Mouse (Mus musculus) ES-E14 (cell line): ENCODE measurements at regions not wholly inside any gene's neighbourhood (a gene's known extent, or its start where the extent isn't known, plus 50 kb on each side); places are given as distances from the start of the nearest gene placed in this dataset.
A peak's percentile ranks its signal among the peaks of the same experiment; 100 is the strongest.

Experiments used
- DNase-seq: peaks from one replicate; pipeline ENCODE4 v3.0.0-alpha.2; 2013; ENCODE audit warnings: low read depth, low spot score
- H3K27ac ChIP-seq: 2 replicates; pipeline ENCODE4 v1.5.1; 2012; ENCODE audit warnings: low read depth, mild to moderate bottlenecking, low read length, moderate library complexity, mixed read lengths; ENCODE audit not compliant: poor library complexity, insufficient read depth, severe bottlenecking
- H3K36me3 ChIP-seq: 2 replicates; pipeline ENCODE4 v1.6.1; 2012; ENCODE audit warnings: mild to moderate bottlenecking, low read length, moderate library complexity, mixed read lengths; ENCODE audit not compliant: control insufficient read depth, poor library complexity, insufficient read depth, severe bottlenecking
- H3K4me1 ChIP-seq, 2 experiments: fragments of 150-350 bp in 1 of 2; sonication (generic) in 1 of 2; 2 replicates each; pipeline ENCODE4 v1.6.1; 2012; ENCODE audit warnings: low read length in 2 of 2, mild to moderate bottlenecking in 1 of 2, mixed read lengths in 1 of 2; ENCODE audit not compliant: control insufficient read depth in 2 of 2, insufficient read depth in 2 of 2, poor library complexity in 1 of 2
- H3K4me3 ChIP-seq, 2 experiments: fragments of 150-350 bp in 1 of 2; sonication (generic) in 1 of 2; 2 replicates each; pipeline ENCODE4 v1.5.1; 2012; ENCODE audit warnings: low read length in 2 of 2, low read depth in 1 of 2, mild to moderate bottlenecking in 1 of 2, mixed read lengths in 1 of 2; ENCODE audit not compliant: insufficient read depth in 1 of 2, poor library complexity in 1 of 2, severe bottlenecking in 1 of 2
- H3K9ac ChIP-seq: 2 replicates; pipeline ENCODE4 v1.6.1; 2012; ENCODE audit warnings: low read depth, mild to moderate bottlenecking, low read length, mixed read lengths; ENCODE audit not compliant: poor library complexity, insufficient read depth, severe bottlenecking
- H3K9me3 ChIP-seq: fragments of 150-350 bp; sonication (generic); 2 replicates; pipeline ENCODE4 v1.6.1; 2012; ENCODE audit warnings: low read depth, mild to moderate bottlenecking, low read length; ENCODE audit not compliant: control insufficient read depth, insufficient read depth
- CHD2 ChIP-seq: IDR thresholded peaks from 2 replicates; pipeline ENCODE4 v1.6.1; 2014; ENCODE audit warnings: mild to moderate bottlenecking, low read depth, low read length, inconsistent platforms
- HCFC1 ChIP-seq: IDR thresholded peaks from 2 replicates; pipeline ENCODE4 v1.6.1; 2012; ENCODE audit warnings: low read length, inconsistent platforms, borderline replicate concordance; ENCODE audit not compliant: insufficient read depth
- MAFK ChIP-seq: IDR thresholded peaks from 2 replicates; pipeline ENCODE4 v1.6.1; 2014; ENCODE audit warnings: mild to moderate bottlenecking, low read depth, low read length, inconsistent platforms; ENCODE audit not compliant: insufficient read depth
- ZC3H11A ChIP-seq: IDR thresholded peaks from 2 replicates; pipeline ENCODE4 v1.6.1; 2012; ENCODE audit warnings: low read depth, mild to moderate bottlenecking, inconsistent platforms, low read length, borderline replicate concordance
- ZNF384 ChIP-seq: IDR thresholded peaks from 2 replicates; pipeline ENCODE4 v1.6.1; 2012; ENCODE audit warnings: low read depth, low read length, inconsistent platforms
- in situ Hi-C, 2 experiments: fragments of 600-800 bp; cut with MboI; formaldehyde crosslinking; loops; one replicate each; pipeline ENCODE4 v1.15.1; 2025; ENCODE audit warnings: low sequenced_read_pairs in 2 of 2, inconsistent platforms in 1 of 2; ENCODE audit not compliant: unreplicated experiment in 2 of 2

DNA sequence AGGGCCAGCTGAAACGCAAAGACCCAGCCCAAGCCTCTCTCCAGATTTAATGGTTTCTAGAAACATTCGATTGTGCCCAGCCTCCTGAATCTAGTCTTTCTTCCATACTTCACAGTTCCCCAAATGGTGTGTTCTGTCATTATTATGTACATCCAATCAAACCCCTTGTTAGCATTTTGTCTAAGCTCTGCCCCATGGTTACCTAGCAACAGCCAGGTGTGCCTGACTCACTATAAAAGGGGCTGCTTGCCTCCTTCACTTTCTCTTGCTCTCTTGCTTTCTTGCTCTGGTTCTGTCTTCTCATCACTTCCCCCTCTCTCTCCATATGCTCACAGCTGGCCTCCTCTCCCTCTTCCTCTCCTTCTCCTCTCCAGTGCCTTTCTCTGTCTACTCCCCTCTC is 217.8 kb downstream of the Phlda1 start:
- in situ Hi-C loops, result no loop called here
- DNase-seq, result no peak
- no peak for TF ChIP-seq MAFK
- TF ChIP-seq HCFC1, result no peak
- no peak for TF ChIP-seq CHD2
- no peak for TF ChIP-seq ZC3H11A
- no peak for TF ChIP-seq ZNF384

DNA sequence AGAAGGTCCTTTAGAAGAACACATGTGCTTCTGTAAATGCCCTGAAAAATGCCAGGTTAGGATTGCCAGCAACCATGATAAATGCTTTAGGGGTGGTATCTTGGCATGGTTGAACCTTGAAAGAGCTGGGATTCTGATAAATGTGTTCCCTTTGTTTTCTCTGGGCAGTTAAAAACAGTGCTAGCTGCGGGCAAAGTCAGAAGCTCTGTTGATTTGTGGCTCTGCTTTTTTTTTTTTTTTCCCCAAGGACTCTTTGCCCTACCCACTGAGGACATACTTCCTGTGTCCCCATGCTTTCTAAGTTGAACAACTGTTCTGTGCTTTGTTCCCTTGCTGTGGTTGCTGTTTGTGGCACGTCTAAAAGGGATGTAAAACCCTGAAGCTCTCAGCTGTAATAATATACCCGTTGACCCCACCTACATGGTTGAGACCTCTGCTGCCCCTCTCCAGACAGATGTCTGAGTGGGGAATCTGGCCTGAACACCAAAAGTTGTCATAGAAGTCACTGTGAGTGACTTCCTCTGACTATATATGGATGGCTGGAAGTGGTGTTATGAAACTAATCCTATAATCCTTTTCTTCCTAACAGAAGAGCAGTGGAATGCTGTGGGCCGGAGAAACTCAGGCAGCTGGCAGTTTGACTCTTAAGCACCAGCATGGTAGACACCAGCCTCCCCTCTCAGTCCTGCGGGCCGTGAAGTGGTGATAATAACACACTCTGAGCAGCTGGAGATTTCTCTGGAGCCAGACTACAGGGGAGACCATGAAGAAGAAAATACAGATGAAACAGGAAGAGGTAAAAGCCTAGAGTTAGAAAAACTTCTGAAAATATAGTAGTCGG is 218.7 kb downstream of the Phlda1 start:
- H3K36me3 ChIP-seq, result no peaks in the 10 kb centered on the region
- no peaks in the 10 kb centered on the region for H3K4me1 ChIP-seq
- no peak overlapping the region for H3K9ac ChIP-seq
- in situ Hi-C loops, result no loop called here
- H3K27ac ChIP-seq, result no peak overlapping the region
- no peak overlapping the region for H3K4me3 ChIP-seq
- DNase-seq, result no peak
- no peak for TF ChIP-seq HCFC1
- TF ChIP-seq CHD2, result no peak
- TF ChIP-seq ZC3H11A, result no peak
- TF ChIP-seq MAFK, result no peak
- no peak for TF ChIP-seq ZNF384
- no peaks in the 10 kb centered on the region for H3K9me3 ChIP-seq

More for the DNA sequence above, 217.8 kb downstream of the Phlda1 start:
- H3K4me1 ChIP-seq, result no peaks in the 10 kb centered on the region
- H3K9me3 ChIP-seq, result no peaks in the 10 kb centered on the region
- no peak overlapping the region for H3K4me3 ChIP-seq
- no peak overlapping the region for H3K9ac ChIP-seq
- H3K36me3 ChIP-seq, result no peaks in the 10 kb centered on the region
- no peak overlapping the region for H3K27ac ChIP-seq

DNA sequence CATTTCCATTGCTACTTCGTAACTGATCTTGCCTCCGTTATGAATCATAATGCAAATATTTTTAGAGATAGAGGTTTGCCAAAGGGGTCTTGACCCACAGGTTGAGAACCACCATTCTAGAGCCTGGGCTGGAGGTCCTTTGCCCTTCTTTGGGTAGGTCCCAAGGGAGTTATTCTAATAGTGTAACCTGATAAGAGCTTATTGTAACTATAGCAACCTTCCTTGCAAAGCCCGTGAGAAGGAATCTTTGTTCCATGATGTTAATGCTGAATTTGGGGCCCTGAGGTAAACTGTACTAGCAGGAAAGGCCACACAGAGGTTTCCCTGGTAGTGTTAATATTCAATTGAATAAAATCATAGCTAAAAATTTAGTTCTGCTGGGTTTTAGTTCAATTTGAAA is 229.9 kb downstream of the Phlda1 start:
- Histone ChIP-seq H3K9me3 (no peaks in the 10 kb centered on the region), H3K4me3 (no peak overlapping the region), H3K27ac (no peak overlapping the region), H3K36me3 (no peaks in the 10 kb centered on the region), H3K4me1 (no peaks in the 10 kb centered on the region), H3K9ac (no peak overlapping the region)
- DNase-seq, result no peak
- no peak for TF ChIP-seq ZC3H11A
- TF ChIP-seq HCFC1, result no peak
- no peak for TF ChIP-seq CHD2
- TF ChIP-seq MAFK, result no peak
- TF ChIP-seq ZNF384, result no peak
- in situ Hi-C loops, result no loop called here

DNA sequence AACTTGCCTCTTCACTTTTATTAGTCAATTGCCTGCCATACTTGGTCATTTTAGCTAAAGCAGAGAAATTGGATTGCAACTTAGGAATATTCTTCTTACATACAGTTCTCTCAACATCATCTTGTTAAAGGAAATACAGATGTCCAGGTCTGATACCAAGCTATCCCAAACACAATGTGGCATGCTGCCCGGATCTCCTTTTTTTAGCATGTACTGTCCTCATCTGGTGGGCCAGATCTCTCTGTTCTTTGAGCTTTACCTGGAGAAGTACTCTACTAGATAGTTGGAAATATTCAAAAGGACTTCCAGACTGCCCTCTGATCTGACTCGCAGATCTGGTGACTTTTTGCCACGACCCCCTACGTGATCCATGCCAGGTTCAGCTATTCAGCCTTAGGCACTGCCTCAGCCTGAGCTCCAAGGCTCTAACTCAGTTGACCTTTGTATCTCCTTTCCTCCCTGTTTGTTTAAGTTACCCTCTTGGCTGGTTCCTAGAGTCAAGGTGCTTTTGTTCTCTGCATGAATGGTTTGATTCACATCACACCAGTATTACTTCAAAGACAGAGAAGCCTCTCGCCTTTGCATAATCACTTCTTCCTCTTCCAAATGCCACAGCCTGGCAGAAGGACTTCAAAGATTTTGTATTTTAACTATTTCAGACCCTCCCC is 232.9 kb upstream of the Krr1 start:
- in situ Hi-C loops, result no loop called here
- no peaks in the 10 kb centered on the region for H3K9me3 ChIP-seq
- H3K36me3 ChIP-seq, result no peaks in the 10 kb centered on the region
- H3K9ac ChIP-seq, result no peak overlapping the region
- no peak overlapping the region for H3K4me3 ChIP-seq
- DNase-seq, result peak; percentile 35
- H3K27ac ChIP-seq, result no peak overlapping the region
- no peaks in the 10 kb centered on the region for H3K4me1 ChIP-seq
- TF ChIP-seq ZC3H11A (no peak), HCFC1 (no peak), ZNF384 (no peak), MAFK (no peak), CHD2 (no peak)
